Mouse (Mus musculus): ENCODE results near the gene Tbc1d10b. TPM values are rescaled to one million over a fixed set of nuclear protein-coding genes. Genes with fewer than 3 reads are reported as not detected.

Gene Tbc1d10b
- polyA plus RNA-seq, 2 experiments from 2014 or later = 13.6 to 18.9 TPM

- ATAC-seq = no peak
Measured at GRCm38 (mm10) chr7:127147901-127148300, 60.4 kb downstream of the Tbc1d10b start.

Other genes starting within 250 kb of the Tbc1d10b start
- gene Cdipt, start 232.6 kb downstream of the Tbc1d10b start, polyA plus RNA-seq (2017; shearing (Covaris generic)) = 100 to 1,000 TPM; 119 to 136 TPM
- 1 to 10 TPM in 1 of 2 experiments, under 1 TPM in 1; 0.37 to 1.5 TPM for gene Cdiptos, start 232.4 kb downstream of the Tbc1d10b start, polyA plus RNA-seq (2017; shearing (Covaris generic))
- gene Mvp, start 193.8 kb downstream of the Tbc1d10b start, polyA plus RNA-seq (2017; shearing (Covaris generic)) = 10 to 100 TPM; 12.5 to 18.3 TPM
- not detected for gene Pagr1b, start 192.0 kb downstream of the Tbc1d10b start, polyA plus RNA-seq (2017; shearing (Covaris generic))
- gene Pagr1a, start 191.1 kb downstream of the Tbc1d10b start, polyA plus RNA-seq (2017; shearing (Covaris generic)) = 10 to 100 TPM; 39.6 to 56.7 TPM
- gene Gm42742, start 187.4 kb downstream of the Tbc1d10b start, polyA plus RNA-seq (2017; shearing (Covaris generic)) = 10 to 100 TPM; 26.4 to 31.8 TPM
- gene Prrt2, start 187.3 kb downstream of the Tbc1d10b start, polyA plus RNA-seq (2017; shearing (Covaris generic)) = 1 to 10 TPM in 1 of 2 experiments, not detected in 1; 2.1 TPM
- gene Maz, start 181.4 kb downstream of the Tbc1d10b start, polyA plus RNA-seq (2017; shearing (Covaris generic)) = 10 to 100 TPM; 19.0 to 19.1 TPM
- 10 to 100 TPM; 38.7 to 48.2 TPM for gene Kif22, start 166.0 kb downstream of the Tbc1d10b start, polyA plus RNA-seq (2017; shearing (Covaris generic))
- gene Zg16, start 121.1 kb downstream of the Tbc1d10b start, polyA plus RNA-seq (2017; shearing (Covaris generic)) = not detected
- 100 to 1,000 TPM; 258 to 336 TPM for gene AI467606, start 117.1 kb downstream of the Tbc1d10b start, polyA plus RNA-seq (2017; shearing (Covaris generic))
- 10 to 100 TPM in 1 of 2 experiments, 1 to 10 TPM in 1; 9.2 to 11.7 TPM for gene Qprt, start 86.2 kb downstream of the Tbc1d10b start, polyA plus RNA-seq (2017; shearing (Covaris generic))
- gene Spn, start 70.6 kb downstream of the Tbc1d10b start, polyA plus RNA-seq (2017; shearing (Covaris generic)) = 100 to 1,000 TPM; 157 to 159 TPM
- gene Cd2bp2, start 12.4 kb downstream of the Tbc1d10b start, polyA plus RNA-seq (2017; shearing (Covaris generic)) = 10 to 100 TPM; 38.9 to 50.5 TPM
- gene Mylpf, start 422 bp upstream of the Tbc1d10b start, polyA plus RNA-seq (2017; shearing (Covaris generic)) = 10 to 100 TPM; 26.7 to 30.7 TPM
- 1 to 10 TPM; 4.1 to 8.0 TPM for gene Zfp553, start 24.6 kb upstream of the Tbc1d10b start, polyA plus RNA-seq (2017; shearing (Covaris generic))
- 100 to 1,000 TPM; 811 to 836 TPM for gene Sept1, start 24.7 kb upstream of the Tbc1d10b start, polyA plus RNA-seq (2017; shearing (Covaris generic))
- gene Zfp771, start 35.8 kb upstream of the Tbc1d10b start, polyA plus RNA-seq (2017; shearing (Covaris generic)) = 1 to 10 TPM in 1 of 2 experiments, under 1 TPM in 1; 0.29 to 1.1 TPM
- 10 to 100 TPM; 48.1 to 69.5 TPM for gene Dctpp1, start 52.2 kb upstream of the Tbc1d10b start, polyA plus RNA-seq (2017; shearing (Covaris generic))
- gene Sephs2, start 65.6 kb upstream of the Tbc1d10b start, polyA plus RNA-seq (2017; shearing (Covaris generic)) = 10 to 100 TPM; 29.9 to 31.3 TPM
- 100 to 1,000 TPM; 149 to 232 TPM for gene Itgal, start 87.8 kb upstream of the Tbc1d10b start, polyA plus RNA-seq (2017; shearing (Covaris generic))
- gene Zfp768, start 137.1 kb upstream of the Tbc1d10b start, polyA plus RNA-seq (2017; shearing (Covaris generic)) = under 1 TPM in 1 of 2 experiments, not detected in 1; 0.19 TPM
- 10 to 100 TPM in 1 of 2 experiments, 1 to 10 TPM in 1; 9.9 to 11.2 TPM for gene Zfp747, start 167.6 kb upstream of the Tbc1d10b start, polyA plus RNA-seq (2017; shearing (Covaris generic))
- gene 9130019O22Rik, start 178.7 kb upstream of the Tbc1d10b start, polyA plus RNA-seq (2017; shearing (Covaris generic)) = 1 to 10 TPM; 7.4 to 8.9 TPM
- 1 to 10 TPM; 4.0 to 6.1 TPM for gene E430018J23Rik, start 185.2 kb upstream of the Tbc1d10b start, polyA plus RNA-seq (2017; shearing (Covaris generic))
- gene Zfp764, start 198.4 kb upstream of the Tbc1d10b start, polyA plus RNA-seq (2017; shearing (Covaris generic)) = 1 to 10 TPM; 5.7 to 8.3 TPM
- gene Zfp688, start 213.6 kb upstream of the Tbc1d10b start, polyA plus RNA-seq (2017; shearing (Covaris generic)) = 10 to 100 TPM; 22.5 to 25.5 TPM
- gene Zfp689, start 240.7 kb upstream of the Tbc1d10b start, polyA plus RNA-seq (2017; shearing (Covaris generic)) = 1 to 10 TPM; 3.3 to 5.4 TPM